Mouse (Mus musculus) testis, adult 2 months (tissue): ENCODE measurements around the gene Nfatc2. TPM values are rescaled to one million over a fixed set of nuclear protein-coding genes. Genes with fewer than 3 reads are reported as not detected.

ENCODE experiments used
- H3K27ac ChIP-seq: fragments of 200-500 bp; 2 replicates; pipeline ENCODE4 v1.5.1; 2012; ENCODE audit warnings: low read depth, low read length; ENCODE audit not compliant: control insufficient read depth, insufficient read depth
- H3K27me3 ChIP-seq: fragments of 200-500 bp; 2 replicates; pipeline ENCODE4 v1.6.1; 2012; ENCODE audit warnings: mild to moderate bottlenecking, low read length, moderate library complexity; ENCODE audit not compliant: control insufficient read depth, insufficient read depth
- H3K36me3 ChIP-seq: fragments of 200-500 bp; 2 replicates; pipeline ENCODE4 v1.6.1; 2012; ENCODE audit warnings: mild to moderate bottlenecking, low read length; ENCODE audit not compliant: control insufficient read depth, insufficient read depth
- H3K4me1 ChIP-seq: fragments of 200-500 bp; 2 replicates; pipeline ENCODE4 v1.6.1; 2012; ENCODE audit warnings: low read length; ENCODE audit not compliant: control insufficient read depth, insufficient read depth
- H3K4me3 ChIP-seq: fragments of 200-500 bp; 2 replicates; pipeline ENCODE4 v1.5.1; 2012; ENCODE audit warnings: low read depth, mild to moderate bottlenecking, low read length, moderate library complexity, mixed read lengths; ENCODE audit not compliant: control insufficient read depth
- CTCF ChIP-seq: fragments of 200-500 bp; IDR thresholded peaks from 2 replicates; pipeline ENCODE4 v1.5.1; 2012; ENCODE audit warnings: low read depth, mild to moderate bottlenecking, inconsistent platforms, low read length, moderate library complexity; ENCODE audit not compliant: control insufficient read depth, insufficient read depth, insufficient replicate concordance
- POLR2A ChIP-seq: fragments of 200-500 bp; IDR thresholded peaks from 2 replicates; pipeline ENCODE4 v1.6.1; 2012; ENCODE audit warnings: low read depth, mild to moderate bottlenecking, inconsistent platforms, low read length, moderate library complexity; ENCODE audit not compliant: control insufficient read depth
- polyA plus RNA-seq: library from polyadenylated mRNA; depleted of rRNA; stranded (reverse); fragments of >200 nt; gene quantifications from 2 replicates; pipeline ENCODE4 v1.2.3, GENCODE M21; 2012

The Nfatc2 gene
- polyA plus RNA-seq, 1 experiment: 2.1 TPM

- Histone ChIP-seq H3K27ac (no peak overlapping the region), H3K36me3 (no peaks in the 10 kb centered on the region), H3K4me1 (peaks cover 3% of the 10 kb centered on the region), H3K4me3 (no peak overlapping the region), H3K27me3 (no peaks in the 10 kb centered on the region)
- TF ChIP-seq CTCF: no peak
- TF ChIP-seq POLR2A: no peak
Observed at GRCm38 (mm10) chr2:168544102-168544501, 57.4 kb downstream of the Nfatc2 start.

- Histone ChIP-seq H3K4me1 (peaks cover 3% of the 10 kb centered on the region), H3K4me3 (no peak overlapping the region), H3K27ac (no peak overlapping the region), H3K36me3 (no peaks in the 10 kb centered on the region), H3K27me3 (no peaks in the 10 kb centered on the region)
- TF ChIP-seq POLR2A: no peak
Observed at GRCm38 (mm10) chr2:168543026-168543425, 58.4 kb downstream of the Nfatc2 start.

- Histone ChIP-seq H3K27ac (no peak overlapping the region), H3K36me3 (no peaks in the 10 kb centered on the region), H3K4me1 (peaks cover 3% of the 10 kb centered on the region), H3K4me3 (no peak overlapping the region), H3K27me3 (no peaks in the 10 kb centered on the region)
- TF ChIP-seq POLR2A (no peak), CTCF (no peak)
Observed at GRCm38 (mm10) chr2:168541223-168541622, 60.2 kb downstream of the Nfatc2 start.

- Histone ChIP-seq H3K4me3 (no peak overlapping the region), H3K36me3 (no peaks in the 10 kb centered on the region), H3K27ac (no peak overlapping the region), H3K4me1 (no peaks in the 10 kb centered on the region), H3K27me3 (no peaks in the 10 kb centered on the region)
- TF ChIP-seq POLR2A (no peak), CTCF (no peak)
Observed at GRCm38 (mm10) chr2:168539594-168540222, 61.7 kb downstream of the Nfatc2 start.

GRCm38 (mm10) chr2:168539026-168539425, 62.4 kb downstream of the Nfatc2 start:
- no peak overlapping the region for H3K27ac ChIP-seq
- no peaks in the 10 kb centered on the region for H3K4me1 ChIP-seq
- no peak for TF ChIP-seq CTCF
- no peak for TF ChIP-seq POLR2A
- H3K27me3 ChIP-seq: no peaks in the 10 kb centered on the region
- no peaks in the 10 kb centered on the region for H3K36me3 ChIP-seq
- H3K4me3 ChIP-seq: no peak overlapping the region

GRCm38 (mm10) chr2:168532061-168532833, 69.2 kb downstream of the Nfatc2 start:
- no peak overlapping the region for H3K27ac ChIP-seq
- TF ChIP-seq POLR2A: no peak
- TF ChIP-seq CTCF: no peak
- no peaks in the 10 kb centered on the region; the same call in 1 of the 2 replicates for H3K4me1 ChIP-seq
- H3K4me3 ChIP-seq: no peak overlapping the region
- no peaks in the 10 kb centered on the region for H3K27me3 ChIP-seq
- no peaks in the 10 kb centered on the region for H3K36me3 ChIP-seq

GRCm38 (mm10) chr2:168528551-168528950, 72.9 kb downstream of the Nfatc2 start:
- no peaks in the 10 kb centered on the region for H3K36me3 ChIP-seq
- peak overlapping the region; percentile 3; the same call in 1 of the 2 replicates for H3K4me3 ChIP-seq
- H3K27me3 ChIP-seq: no peaks in the 10 kb centered on the region
- TF ChIP-seq CTCF (no peak), POLR2A (no peak)
- H3K4me1 ChIP-seq: peaks cover 15% of the 10 kb centered on the region
- H3K27ac ChIP-seq: no peak overlapping the region

- no peaks in the 10 kb centered on the region for H3K27me3 ChIP-seq
- TF ChIP-seq POLR2A (no peak), CTCF (no peak)
- peaks cover 15% of the 10 kb centered on the region for H3K4me1 ChIP-seq
- H3K27ac ChIP-seq: no peak overlapping the region
- H3K4me3 ChIP-seq: no peak overlapping the region; the same call in 1 of the 2 replicates
- H3K36me3 ChIP-seq: no peaks in the 10 kb centered on the region
Observed at GRCm38 (mm10) chr2:168527430-168527792, 74.0 kb downstream of the Nfatc2 start.
